Mouse (Mus musculus): ENCODE data around the gene Plxdc2. TPM values are rescaled to one million over a fixed set of nuclear protein-coding genes. Genes with fewer than 3 reads are reported as not detected.
"Not testable (repeated sequence)": the region's sequence is repeated elsewhere in the genome, so short reads cannot be mapped to it uniquely, and the experiment has no call there.

The Plxdc2 gene
- polyA plus RNA-seq, 1 experiment from 2014 or later: 10.7 TPM

DNA sequence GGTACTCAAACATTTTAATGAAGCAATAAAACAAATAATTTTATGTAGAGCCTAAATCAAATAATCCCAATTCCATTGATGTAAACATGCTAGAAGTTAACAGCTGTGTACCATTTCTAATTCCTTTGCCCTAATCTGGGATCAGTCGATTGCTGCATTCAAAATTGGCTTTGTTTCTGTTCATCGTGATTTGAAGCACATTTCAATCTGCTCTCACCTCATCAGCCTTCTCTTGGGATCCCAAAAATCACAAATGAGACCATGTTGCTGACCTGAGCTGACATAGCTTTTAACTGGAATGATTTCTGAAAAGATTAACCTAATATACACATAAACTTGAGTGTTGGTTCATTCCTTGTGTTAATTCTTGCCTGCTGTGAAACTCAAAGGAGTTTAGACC lies 340.3 kb downstream of the Plxdc2 start:
- H3K4me3 ChIP-seq (ENCODE audit: inconsistent target): no peak overlapping the region
- no peaks in the 10 kb centered on the region for H3K79me2 ChIP-seq (ENCODE audit: inconsistent target)
- no peak overlapping the region for H3K27ac ChIP-seq
- WGBS (ENCODE audit: missing documents): 88% methylated on average over 2 of the region's 2 CpGs
- no peaks in the 10 kb centered on the region for H3K36me3 ChIP-seq (ENCODE audit: inconsistent target)

- 81% methylated on average over 4 of the region's 5 CpGs for WGBS (ENCODE audit: missing documents)
- Histone ChIP-seq H3K79me2 (ENCODE audit: inconsistent target) (no peaks in the 10 kb centered on the region), H3K27ac (no peak overlapping the region), H3K36me3 (ENCODE audit: inconsistent target) (no peaks in the 10 kb centered on the region), H3K4me3 (ENCODE audit: inconsistent target) (no peak overlapping the region)
Observed at GRCm38 (mm10) chr2:16697181-16697580, 341.1 kb downstream of the Plxdc2 start.

- no peaks in the 10 kb centered on the region for H3K36me3 ChIP-seq (ENCODE audit: inconsistent target)
Observed at GRCm38 (mm10) chr2:16706227-16706626, 350.1 kb downstream of the Plxdc2 start.

DNA sequence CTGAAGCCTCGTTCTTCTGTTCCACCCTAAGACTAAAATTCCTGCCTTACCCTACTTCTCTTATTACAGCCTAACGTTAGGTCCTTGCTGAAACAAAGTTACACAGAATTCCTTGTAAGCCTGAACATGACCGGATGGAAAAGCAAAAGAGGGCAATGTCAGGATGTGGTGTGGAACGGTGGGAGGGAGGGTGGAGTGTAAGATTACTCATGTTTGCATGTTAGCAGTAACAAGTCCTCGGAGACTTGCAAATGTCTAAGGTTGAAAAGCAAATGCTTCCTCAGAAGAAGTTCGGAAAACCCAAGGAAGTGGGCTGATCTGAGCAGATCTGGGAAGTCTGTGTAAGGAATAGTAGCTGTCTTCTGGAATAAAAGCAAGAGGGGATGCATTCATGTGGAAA lies 353.8 kb downstream of the Plxdc2 start:
- H3K79me2 ChIP-seq (ENCODE audit: inconsistent target): no peaks in the 10 kb centered on the region
- no peak overlapping the region for H3K4me3 ChIP-seq (ENCODE audit: inconsistent target)
- H3K36me3 ChIP-seq (ENCODE audit: inconsistent target): no peaks in the 10 kb centered on the region
- no peak overlapping the region for H3K27ac ChIP-seq
- WGBS (ENCODE audit: missing documents): 90% methylated on average over 6 of the region's 6 CpGs

More at GRCm38 (mm10) chr2:16706227-16706626, 350.1 kb downstream of the Plxdc2 start:
- no peaks in the 10 kb centered on the region for H3K79me2 ChIP-seq (ENCODE audit: inconsistent target)
- no peak overlapping the region for H3K4me3 ChIP-seq (ENCODE audit: inconsistent target)
- H3K27ac ChIP-seq: no peak overlapping the region
- 96% methylated on average over 2 of the region's 2 CpGs for WGBS (ENCODE audit: missing documents)

DNA sequence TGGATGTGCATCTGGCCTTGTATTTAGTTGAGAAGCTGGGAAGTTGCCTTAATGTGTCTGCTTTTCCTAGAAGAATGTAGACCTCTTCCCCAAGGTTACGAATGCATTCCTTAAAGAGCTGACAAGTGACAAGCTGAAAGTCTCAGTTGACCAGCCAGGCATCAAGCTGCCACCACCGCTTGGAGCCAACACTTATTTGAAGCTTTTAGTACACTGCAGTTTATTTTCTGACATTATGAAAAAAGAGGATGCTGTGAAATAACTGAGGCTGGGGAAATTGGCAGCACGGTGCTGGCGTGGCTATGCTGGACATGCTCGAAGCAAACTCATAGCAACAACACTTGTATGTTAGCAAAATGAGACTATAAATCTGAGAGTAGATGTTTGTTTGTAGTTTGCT lies 374.9 kb downstream of the Plxdc2 start:
- WGBS (ENCODE audit: missing documents): 94% methylated on average over 4 of the region's 5 CpGs
- Histone ChIP-seq H3K36me3 (ENCODE audit: inconsistent target) (no peaks in the 10 kb centered on the region), H3K79me2 (ENCODE audit: inconsistent target) (no peaks in the 10 kb centered on the region), H3K4me3 (ENCODE audit: inconsistent target) (no peak overlapping the region), H3K27ac (no peak overlapping the region)

DNA sequence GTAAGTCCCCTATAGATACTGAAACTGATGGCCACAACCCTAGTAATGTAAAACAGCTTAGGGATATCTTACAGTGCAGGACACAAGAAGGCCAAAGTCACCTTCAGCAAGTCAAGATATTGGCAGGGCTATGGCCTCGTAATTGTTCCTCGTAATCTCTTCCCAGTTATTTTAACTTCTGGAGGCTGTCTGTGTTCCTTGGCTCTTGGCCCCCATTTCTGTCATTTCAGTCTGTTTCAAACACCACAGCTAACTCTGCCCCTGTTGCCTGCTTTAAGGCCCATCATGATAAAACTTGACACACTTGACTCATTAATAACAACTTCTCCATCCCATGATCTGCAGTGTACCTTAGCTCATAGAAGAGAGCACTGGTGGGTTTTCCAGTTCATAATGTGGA lies 378.3 kb downstream of the Plxdc2 start:
- H3K36me3 ChIP-seq (ENCODE audit: inconsistent target): no peaks in the 10 kb centered on the region
- H3K4me3 ChIP-seq (ENCODE audit: inconsistent target): no peak overlapping the region
- WGBS (ENCODE audit: missing documents): 92% methylated on average over 2 of the region's 2 CpGs
- H3K27ac ChIP-seq: no peak overlapping the region
- H3K79me2 ChIP-seq (ENCODE audit: inconsistent target): no peaks in the 10 kb centered on the region

- Histone ChIP-seq H3K36me3 (ENCODE audit: inconsistent target) (no peaks in the 10 kb centered on the region), H3K27ac (no peak overlapping the region), H3K4me3 (ENCODE audit: inconsistent target) (no peak overlapping the region), H3K79me2 (ENCODE audit: inconsistent target) (no peaks in the 10 kb centered on the region)
- 2% methylated on average over 8 of the region's 8 CpGs for WGBS (ENCODE audit: missing documents)
Observed at GRCm38 (mm10) chr2:16738241-16738640, 382.1 kb downstream of the Plxdc2 start.

- WGBS (ENCODE audit: missing documents): 91% methylated on average over 3 of the region's 3 CpGs
- Histone ChIP-seq H3K36me3 (ENCODE audit: inconsistent target) (no peaks in the 10 kb centered on the region), H3K4me3 (ENCODE audit: inconsistent target) (no peak overlapping the region), H3K27ac (no peak overlapping the region), H3K79me2 (ENCODE audit: inconsistent target) (no peaks in the 10 kb centered on the region)
Observed at GRCm38 (mm10) chr2:16741813-16742212, 385.7 kb downstream of the Plxdc2 start.

DNA sequence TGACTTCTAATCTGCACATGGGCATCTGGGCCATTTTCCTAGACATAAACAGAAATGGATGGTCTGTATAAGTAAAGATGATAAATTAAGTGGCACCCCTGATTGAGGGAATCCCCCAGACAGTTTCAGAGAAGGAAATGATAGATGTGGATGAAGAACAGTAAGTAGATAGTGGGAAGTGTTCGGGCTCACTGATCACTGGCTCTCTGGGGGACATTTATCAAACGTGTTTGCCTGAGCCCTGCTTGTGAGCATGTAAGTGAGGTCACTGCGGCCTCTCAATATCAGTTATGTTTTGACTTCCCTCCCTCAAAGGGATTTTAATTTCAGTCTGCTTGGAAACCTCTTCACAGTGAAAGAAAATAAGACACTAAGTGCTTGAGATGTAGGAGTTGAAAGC lies 387.5 kb downstream of the Plxdc2 start:
- 84% methylated on average over 3 of the region's 3 CpGs for WGBS (ENCODE audit: missing documents)
- no peak overlapping the region for H3K4me3 ChIP-seq (ENCODE audit: inconsistent target)
- no peaks in the 10 kb centered on the region for H3K79me2 ChIP-seq (ENCODE audit: inconsistent target)
- H3K36me3 ChIP-seq (ENCODE audit: inconsistent target): no peaks in the 10 kb centered on the region
- H3K27ac ChIP-seq: no peak overlapping the region

DNA sequence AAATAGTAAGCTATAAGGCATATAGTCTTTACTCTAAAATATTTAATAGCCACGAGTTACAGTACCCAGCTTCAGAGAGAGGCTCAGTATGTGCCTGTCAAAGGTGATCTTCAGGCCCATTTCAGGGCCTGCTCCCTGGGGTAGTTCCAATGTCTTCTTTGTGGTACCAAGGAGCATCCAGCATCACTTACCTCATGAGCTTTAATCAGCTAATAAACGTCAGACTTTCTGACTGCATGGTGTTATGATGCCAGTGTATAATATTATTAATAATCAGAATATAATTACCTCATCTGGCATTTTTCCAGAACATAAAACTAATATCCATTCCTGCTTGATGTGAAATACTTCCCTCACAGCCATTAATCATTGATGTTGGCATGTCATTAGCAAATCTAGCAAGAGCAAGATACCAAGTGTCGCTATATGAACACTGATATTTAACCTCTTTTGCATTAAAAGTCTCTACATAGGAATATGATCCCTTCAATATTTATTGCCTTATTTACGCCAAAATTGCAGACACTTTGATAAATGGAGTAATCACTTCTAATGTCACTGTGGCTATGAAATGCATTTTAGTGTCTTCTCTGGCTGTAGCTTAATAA lies 393.3 kb downstream of the Plxdc2 start:
- no peaks in the 10 kb centered on the region for H3K36me3 ChIP-seq (ENCODE audit: inconsistent target)
- no peak overlapping the region for H3K4me3 ChIP-seq (ENCODE audit: inconsistent target)
- H3K79me2 ChIP-seq (ENCODE audit: inconsistent target): no peaks in the 10 kb centered on the region
- 84% methylated on average over 4 of the region's 4 CpGs for WGBS (ENCODE audit: missing documents)
- no peak overlapping the region for H3K27ac ChIP-seq

DNA sequence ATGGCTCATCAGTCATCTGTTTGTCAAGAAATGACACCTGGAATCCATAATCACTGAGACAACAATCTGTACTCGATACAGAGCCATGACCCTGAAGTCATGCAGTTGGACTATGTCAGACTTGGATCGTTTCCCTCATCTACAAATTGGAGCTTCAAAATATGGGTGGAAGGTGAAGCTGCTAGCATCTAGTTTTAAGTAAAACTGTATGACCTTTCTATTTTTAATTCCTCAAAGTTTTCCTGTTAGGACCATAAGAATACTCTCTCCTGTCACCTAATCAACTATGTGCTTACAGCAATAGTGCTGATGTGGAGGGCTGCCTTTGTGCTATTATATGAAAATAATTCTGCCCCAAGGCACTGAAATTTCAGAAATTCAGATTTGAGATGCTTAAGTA lies 401.1 kb downstream of the Plxdc2 start:
- Histone ChIP-seq H3K27ac (no peak overlapping the region), H3K4me3 (ENCODE audit: inconsistent target) (no peak overlapping the region), H3K79me2 (ENCODE audit: inconsistent target) (no peaks in the 10 kb centered on the region), H3K36me3 (ENCODE audit: inconsistent target) (no peaks in the 10 kb centered on the region)
- 90% methylated on average over 2 of the region's 2 CpGs for WGBS (ENCODE audit: missing documents)

DNA sequence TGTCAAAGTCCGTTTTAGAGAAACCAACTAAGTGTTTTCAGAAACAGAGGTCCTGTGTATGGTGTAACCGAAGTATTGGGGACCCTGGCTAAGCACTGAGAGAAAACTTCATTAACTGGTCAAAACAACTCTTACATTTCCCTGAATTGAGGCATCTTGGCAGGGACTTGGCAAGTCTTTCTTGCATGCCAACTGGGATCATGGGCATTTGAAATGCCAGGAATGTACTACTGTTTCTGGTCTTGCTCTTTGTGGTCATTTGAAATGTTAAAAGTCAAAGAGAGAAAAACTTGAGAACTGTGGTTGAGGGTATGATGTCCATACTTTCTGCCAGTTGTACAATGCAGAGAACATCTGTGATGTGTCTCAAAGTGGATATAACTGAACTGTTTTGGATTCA lies 403.7 kb downstream of the Plxdc2 start:
- Histone ChIP-seq H3K36me3 (ENCODE audit: inconsistent target) (no peaks in the 10 kb centered on the region), H3K27ac (no peak overlapping the region), H3K4me3 (ENCODE audit: inconsistent target) (no peak overlapping the region), H3K79me2 (ENCODE audit: inconsistent target) (no peaks in the 10 kb centered on the region)
- 88% methylated on average over 2 of the region's 2 CpGs for WGBS (ENCODE audit: missing documents)

- WGBS (ENCODE audit: missing documents): 100% methylated on average over 5 of the region's 7 CpGs
- not testable (repeated sequence) for H3K36me3 ChIP-seq (ENCODE audit: inconsistent target); H3K4me3 ChIP-seq (ENCODE audit: inconsistent target); H3K79me2 ChIP-seq (ENCODE audit: inconsistent target); H3K27ac ChIP-seq
Observed at GRCm38 (mm10) chr2:16769149-16769548, 413.0 kb downstream of the Plxdc2 start.

- H3K36me3 ChIP-seq (ENCODE audit: inconsistent target): no peaks in the 10 kb centered on the region
- 44% methylated on average over 1 of the region's 1 CpGs for WGBS (ENCODE audit: missing documents)
- H3K27ac ChIP-seq: no peak overlapping the region
- no peak overlapping the region for H3K4me3 ChIP-seq (ENCODE audit: inconsistent target)
- H3K79me2 ChIP-seq (ENCODE audit: inconsistent target): no peaks in the 10 kb centered on the region
Observed at GRCm38 (mm10) chr2:16773398-16774113, 417.5 kb downstream of the Plxdc2 start.

DNA sequence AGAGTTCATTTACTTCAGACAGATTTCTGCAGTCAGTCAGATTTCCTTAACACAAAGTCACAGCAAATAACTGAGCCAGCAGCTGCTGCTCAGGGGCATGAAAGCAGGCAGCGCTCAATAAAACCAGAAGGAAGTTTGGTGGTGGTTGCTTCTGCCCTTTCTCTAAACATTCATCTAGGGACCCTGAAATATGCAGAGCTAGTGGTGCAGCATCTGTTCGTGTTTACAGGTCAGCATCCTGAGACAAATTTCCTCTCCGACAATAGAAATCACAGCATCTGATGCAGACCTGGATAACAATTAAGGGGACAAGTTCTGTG lies 418.0 kb downstream of the Plxdc2 start:
- Histone ChIP-seq H3K79me2 (ENCODE audit: inconsistent target) (no peaks in the 10 kb centered on the region), H3K36me3 (ENCODE audit: inconsistent target) (no peaks in the 10 kb centered on the region), H3K27ac (no peak overlapping the region), H3K4me3 (ENCODE audit: inconsistent target) (no peak overlapping the region)
- 72% methylated on average over 3 of the region's 3 CpGs for WGBS (ENCODE audit: missing documents)

GRCm38 (mm10) chr2:16795283-16795682 lies 439.2 kb downstream of the Plxdc2 start:
- Histone ChIP-seq H3K79me2 (ENCODE audit: inconsistent target) (no peaks in the 10 kb centered on the region), H3K36me3 (ENCODE audit: inconsistent target) (no peaks in the 10 kb centered on the region), H3K4me3 (ENCODE audit: inconsistent target) (no peak overlapping the region), H3K27ac (no peak overlapping the region)
